Mouse (Mus musculus) midbrain, postnatal 0 days (tissue): ENCODE data around the gene Fasl. TPM values are rescaled to one million over a fixed set of nuclear protein-coding genes. Genes with fewer than 3 reads are reported as not detected.

Experiments
- ATAC-seq: fragments of 200-750 bp; cut with Nextera tagmentation; 2 replicates; pipeline ENCODE4 v1.8.0; 2017; ENCODE audit warnings: moderate number of reproducible peaks, mild to moderate bottlenecking, moderate TSS enrichment, moderate library complexity; ENCODE audit not compliant: low FRiP score
- DNase-seq: peaks from one replicate; pipeline ENCODE4 v3.0.0-alpha.2; 2015; ENCODE audit warnings: low spot score
- H3K27ac ChIP-seq: fragments of 300-500 bp; sonication (generic); 2 replicates; pipeline ENCODE4 v1.5.1; 2014; ENCODE audit warnings: low read depth, mild to moderate bottlenecking, low read length, mixed read lengths
- H3K27me3 ChIP-seq: fragments of 300-500 bp; sonication (generic); 2 replicates; pipeline ENCODE4 v1.6.1; 2014; ENCODE audit warnings: low read length, control low read depth, mixed read lengths; ENCODE audit not compliant: insufficient read depth
- H3K36me3 ChIP-seq: fragments of 300-500 bp; sonication (generic); 2 replicates; pipeline ENCODE4 v1.6.1; 2014; ENCODE audit warnings: low read length, control low read depth, mixed read lengths; ENCODE audit not compliant: insufficient read depth
- H3K4me1 ChIP-seq: fragments of 300-500 bp; sonication (generic); 2 replicates; pipeline ENCODE4 v1.6.1; 2014; ENCODE audit warnings: mild to moderate bottlenecking, control low read depth, antibody characterized with exemption, low read length, mixed read lengths; ENCODE audit not compliant: insufficient read depth
- H3K4me2 ChIP-seq: fragments of 300-500 bp; sonication (generic); 2 replicates; pipeline ENCODE4 v1.6.1; 2014; ENCODE audit warnings: low read depth, mild to moderate bottlenecking, low read length, mixed read lengths; ENCODE audit not compliant: poor library complexity, severe bottlenecking
- H3K4me3 ChIP-seq: fragments of 300-500 bp; sonication (generic); 2 replicates; pipeline ENCODE4 v1.5.1; 2014; ENCODE audit warnings: low read depth, mild to moderate bottlenecking, low read length, moderate library complexity
- H3K9ac ChIP-seq: fragments of 300-500 bp; sonication (generic); replicated peaks from 2 replicates; pipeline ENCODE4 v1.6.1; 2014; ENCODE audit warnings: mild to moderate bottlenecking, low read length, moderate library complexity, mixed read lengths; ENCODE audit not compliant: poor library complexity, severe bottlenecking
- H3K9me3 ChIP-seq: fragments of 300-500 bp; sonication (generic); 2 replicates; pipeline ENCODE4 v1.6.1; 2016; ENCODE audit warnings: low read length, control low read depth
- CTCF ChIP-seq: IDR thresholded peaks from 2 replicates; pipeline ENCODE4 v1.5.1; 2016; ENCODE audit warnings: antibody characterized with exemption, mild to moderate bottlenecking
- WGBS: fragments of 180-500 bp; shearing (Covaris S2); extraction: QIAGEN DNeasy Blood & Tissue Kit; methylation state at CpG from one replicate; pipeline ENCODE4 v1.1.7; 2014; 5-methylcytosine and 5-hydroxymethylcytosine counted together
- polyA plus RNA-seq: library from polyadenylated mRNA; unstranded; fragments of >200 nt; fragmentation: Nextera tagmentation; extraction: Ambion mirVana; gene quantifications from 2 replicates; pipeline ENCODE4 v1.2.1, GENCODE M21; 2015
- total RNA-seq: library from RNA; depleted of rRNA; stranded (reverse); fragments of >200 nt; gene quantifications from 2 replicates; pipeline ENCODE4 v1.2.3, GENCODE M21; 2014

Gene Fasl
- total and polyA plus RNA-seq, 2 experiments from 2014 or later = 0.05 to 0.46 TPM

DNA sequence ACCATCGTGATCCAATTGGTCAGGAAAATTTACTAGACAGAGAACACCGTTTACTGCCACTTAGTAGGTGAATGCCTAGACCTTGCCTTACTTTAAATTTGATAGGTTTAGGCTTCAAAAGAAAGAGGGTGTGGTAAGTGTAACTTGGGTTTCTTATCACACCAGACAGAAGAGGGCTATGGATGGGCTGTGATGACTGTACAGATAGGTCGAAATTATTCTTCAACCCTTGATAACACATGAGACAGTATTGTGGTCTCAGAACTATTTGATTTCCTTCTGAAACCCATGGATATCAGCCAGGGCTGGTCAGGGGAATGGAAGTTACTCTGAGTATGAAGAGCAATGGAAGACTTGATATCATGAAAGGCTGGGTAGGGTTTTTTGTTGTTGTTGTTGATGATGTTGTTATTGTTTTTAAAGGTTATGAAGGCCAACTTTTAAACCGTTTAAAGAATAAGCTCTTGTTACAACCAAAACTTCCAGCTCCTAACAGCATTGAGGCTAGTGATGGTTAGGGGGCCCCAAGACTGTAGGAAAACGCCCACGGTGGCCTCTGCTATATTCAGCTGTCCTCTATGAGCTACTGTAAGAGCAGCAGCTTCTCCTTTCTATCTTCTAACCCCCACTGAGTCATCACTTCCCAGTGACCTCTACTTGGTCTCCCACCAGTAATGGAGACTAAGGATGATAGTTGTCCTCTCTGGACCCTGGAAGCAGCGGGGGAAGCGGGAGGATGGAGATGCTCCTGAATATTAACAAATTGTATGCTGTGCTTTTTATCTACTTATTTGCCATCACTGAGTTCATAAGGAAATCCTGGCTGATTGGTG is 3.8 kb upstream of the Fasl start:
- Histone ChIP-seq H3K36me3 (no peaks in the 10 kb centered on the region), H3K4me1 (no peaks in the 10 kb centered on the region), H3K4me2 (no peak overlapping the region), H3K27ac (no peak overlapping the region), H3K9me3 (no peaks in the 10 kb centered on the region), H3K9ac (no peak overlapping the region), H3K4me3 (no peak overlapping the region), H3K27me3 (no peaks in the 10 kb centered on the region)
- DNase-seq (no peak), ATAC-seq (no peak)
- TF ChIP-seq CTCF = no peak
- 91% methylated on average over 8 of the region's 8 CpGs for WGBS

DNA sequence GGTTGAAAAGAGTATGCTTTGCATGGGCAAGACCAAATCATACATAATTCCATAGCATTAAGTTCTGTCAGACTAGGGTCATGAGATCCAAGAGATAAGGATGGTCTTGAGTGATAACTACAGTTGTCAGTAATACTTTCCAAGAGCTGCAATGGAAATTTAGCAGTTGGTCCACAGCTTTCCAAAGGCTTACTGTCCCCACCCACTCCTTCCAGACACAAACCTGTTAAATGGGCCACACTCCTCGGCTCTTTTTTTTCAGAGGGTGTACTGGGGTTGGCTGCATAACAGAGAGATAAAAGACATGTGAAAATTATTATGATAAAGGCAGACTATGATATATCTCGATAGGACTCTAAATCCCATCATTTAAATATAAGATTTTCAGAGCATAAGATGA is 5.6 kb downstream of the Fasl start:
- WGBS = 83% methylated on average over 2 of the region's 2 CpGs
- ATAC-seq = no peak

DNA sequence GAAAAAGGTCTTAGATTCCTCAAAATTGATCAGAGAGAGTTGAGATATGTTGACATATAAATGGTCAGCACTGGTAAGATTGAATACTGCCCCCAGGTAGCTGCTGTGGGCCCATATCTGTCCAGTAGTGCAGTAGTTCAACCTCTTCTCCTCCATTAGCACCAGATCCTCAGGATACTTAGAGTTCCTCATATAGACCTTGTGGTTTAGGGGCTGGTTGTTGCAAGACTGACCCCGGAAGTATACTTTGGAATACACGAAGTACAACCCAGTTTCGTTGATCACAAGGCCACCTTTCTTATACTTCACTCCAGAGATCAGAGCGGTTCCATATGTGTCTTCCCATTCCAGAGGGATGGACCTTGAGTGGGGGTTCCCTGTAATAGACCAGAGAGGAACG is 6.7 kb downstream of the Fasl start:
- Histone ChIP-seq H3K36me3 (no peaks in the 10 kb centered on the region), H3K4me3 (no peak overlapping the region), H3K4me2 (no peak overlapping the region), H3K4me1 (no peaks in the 10 kb centered on the region), H3K9ac (no peak overlapping the region), H3K9me3 (no peaks in the 10 kb centered on the region), H3K27ac (no peak overlapping the region), H3K27me3 (no peaks in the 10 kb centered on the region)
- DNase-seq (no peak), ATAC-seq (no peak)
- TF ChIP-seq CTCF = no peak
- WGBS = 90% methylated on average over 5 of the region's 5 CpGs

More for the DNA sequence above, 5.6 kb downstream of the Fasl start:
- Histone ChIP-seq H3K9ac (no peak overlapping the region), H3K4me3 (no peak overlapping the region), H3K9me3 (no peaks in the 10 kb centered on the region), H3K4me1 (no peaks in the 10 kb centered on the region), H3K36me3 (no peaks in the 10 kb centered on the region), H3K27ac (no peak overlapping the region), H3K4me2 (no peak overlapping the region), H3K27me3 (no peaks in the 10 kb centered on the region)
- no peak for DNase-seq
- TF ChIP-seq CTCF = no peak

DNA sequence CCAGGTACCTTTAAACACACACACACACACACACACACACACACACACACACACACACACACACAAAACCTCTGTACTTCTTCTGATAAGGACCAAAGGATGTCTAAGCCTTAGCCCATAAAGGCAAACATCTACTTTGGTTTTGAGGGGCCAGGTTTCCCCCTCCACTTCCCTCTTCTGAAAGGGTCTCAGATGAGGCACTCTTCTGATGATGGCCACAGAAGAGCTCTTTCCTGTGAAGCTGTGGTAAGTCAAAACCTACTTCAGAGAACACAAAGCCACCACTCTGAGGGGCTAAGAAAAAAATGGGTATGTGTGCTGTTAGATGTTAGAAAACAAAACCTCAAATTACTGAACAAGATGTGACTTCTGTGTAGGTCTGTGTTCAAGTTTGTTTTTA is 9.2 kb downstream of the Fasl start:
- Histone ChIP-seq H3K36me3 (no peaks in the 10 kb centered on the region), H3K9me3 (no peaks in the 10 kb centered on the region), H3K4me2 (no peak overlapping the region), H3K4me1 (no peaks in the 10 kb centered on the region), H3K9ac (no peak overlapping the region), H3K27me3 (no peaks in the 10 kb centered on the region), H3K27ac (no peak overlapping the region), H3K4me3 (no peak overlapping the region)
- ATAC-seq (no peak), DNase-seq (no peak)
- no peak for TF ChIP-seq CTCF

DNA sequence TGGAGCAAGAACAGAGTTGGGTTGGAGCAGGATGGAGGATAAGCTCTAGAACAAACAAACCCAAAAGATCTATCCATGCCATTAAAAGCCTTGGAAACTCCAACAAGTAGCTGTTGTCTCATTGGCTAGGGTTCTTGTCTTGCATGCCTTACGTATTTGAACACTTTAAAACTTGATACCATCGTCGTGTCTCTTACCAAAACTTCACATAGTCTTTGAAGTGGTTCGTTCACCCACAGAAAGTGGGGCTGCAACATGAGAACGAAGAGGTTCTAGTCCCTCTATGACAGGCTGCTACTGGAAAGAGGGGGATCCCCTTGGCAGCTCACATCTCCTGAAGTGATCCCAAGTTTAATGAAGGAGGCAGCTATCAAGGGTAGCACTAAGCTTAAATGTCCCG is 13.1 kb downstream of the Fasl start:
- Histone ChIP-seq H3K9ac (no peak overlapping the region), H3K4me1 (no peaks in the 10 kb centered on the region), H3K4me2 (no peak overlapping the region), H3K36me3 (no peaks in the 10 kb centered on the region), H3K27me3 (no peaks in the 10 kb centered on the region), H3K4me3 (no peak overlapping the region), H3K9me3 (no peaks in the 10 kb centered on the region), H3K27ac (no peak overlapping the region)
- 88% methylated on average over 6 of the region's 6 CpGs for WGBS
- DNase-seq (no peak), ATAC-seq (no peak)
- no peak for TF ChIP-seq CTCF

DNA sequence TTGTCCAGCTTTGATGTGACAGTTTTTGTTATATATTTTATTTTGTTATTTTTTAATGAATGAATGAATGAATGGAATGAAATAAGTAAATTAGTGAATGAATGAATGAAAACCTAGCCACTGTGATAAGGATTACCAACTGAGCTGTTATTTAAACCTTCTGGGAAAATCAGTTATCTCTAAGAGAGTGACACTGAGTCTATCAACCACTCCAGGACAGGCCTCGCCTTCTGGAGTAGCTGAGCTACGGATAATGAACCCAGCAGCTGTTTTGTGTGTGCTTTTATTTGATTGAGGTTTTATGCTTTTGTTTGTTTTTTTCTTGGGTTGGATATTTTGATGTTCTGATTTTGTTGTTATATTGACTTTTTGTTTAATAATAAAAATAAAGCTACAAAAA is 17.0 kb downstream of the Fasl start:
- H3K4me2 ChIP-seq = no peak overlapping the region
- 83% methylated on average over 2 of the region's 2 CpGs for WGBS
- no peak for TF ChIP-seq CTCF
- no peak overlapping the region for H3K9ac ChIP-seq
- no peaks in the 10 kb centered on the region for H3K27me3 ChIP-seq
- no peaks in the 10 kb centered on the region for H3K4me1 ChIP-seq
- H3K27ac ChIP-seq = no peak overlapping the region
- H3K9me3 ChIP-seq = no peaks in the 10 kb centered on the region
- ATAC-seq = no peak
- no peak for DNase-seq
- H3K4me3 ChIP-seq = no peak overlapping the region
- H3K36me3 ChIP-seq = no peaks in the 10 kb centered on the region
